Comparison of ENCODE assay signal across 1 mouse cellular context in the genomic region with DNA sequence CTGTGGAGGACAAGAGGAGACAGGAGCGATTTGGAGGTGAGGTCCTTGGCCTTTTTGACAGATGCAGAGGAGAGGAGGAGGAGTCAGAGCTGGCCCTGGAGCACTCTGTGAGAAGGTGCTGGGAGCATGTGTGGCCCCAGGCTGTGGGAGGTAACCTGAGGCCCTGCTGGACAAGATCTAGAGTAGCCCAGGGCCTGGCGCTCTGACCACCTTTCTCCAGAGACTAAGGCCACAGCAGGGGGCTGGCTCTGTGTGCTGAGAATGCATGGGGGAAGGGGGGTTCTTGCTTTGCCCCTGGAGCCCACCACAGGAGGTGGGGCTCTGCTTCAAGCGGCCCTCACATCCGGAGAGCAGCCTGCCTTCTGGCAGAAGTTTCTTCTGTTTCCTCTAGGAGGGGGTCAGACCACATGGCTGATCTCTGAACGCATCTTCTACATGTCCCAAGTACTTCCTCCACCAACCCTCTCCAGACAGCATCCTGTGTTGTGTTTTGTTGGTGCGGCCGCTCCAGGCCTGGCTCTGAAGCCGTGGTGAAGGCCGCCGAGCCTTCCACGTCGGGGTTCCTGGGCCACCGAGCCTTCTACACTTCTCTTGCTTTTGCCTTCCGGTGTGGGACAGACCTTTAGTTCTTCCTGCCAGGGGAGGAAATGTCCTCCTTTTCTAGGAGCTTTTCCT.
TF ChIP-seq lines count a peak whose summit lies in the region.

No protein-coding gene starts in this region.

TF ChIP-seq in CH12.LX, 34 proteins besides CTCF, POLR2A, EP300 and RAD21 (continued from another document):
- TF ChIP-seq CHD2 (IDR thresholded peaks at IDR 0.05; ENCODE audit: low read length) (no peak), NRF1 (IDR thresholded peaks at IDR 0.05; ENCODE audit: low read depth, low read length) (no peak), NELFE (IDR thresholded peaks at IDR 0.05; ENCODE audit: low read depth, low read length) (no peak)
TF ChIP-seq in CH12.LX: peak in this region for 0.
